Mouse (Mus musculus) MN1 (cell line): ENCODE measurements around the gene Pom121l2.

Source experiments
- DNase-seq: peaks from one replicate; pipeline ENCODE4 v3.0.0-alpha.2; 2016; ENCODE audit warnings: low spot score

Gene Pom121l2

DNA sequence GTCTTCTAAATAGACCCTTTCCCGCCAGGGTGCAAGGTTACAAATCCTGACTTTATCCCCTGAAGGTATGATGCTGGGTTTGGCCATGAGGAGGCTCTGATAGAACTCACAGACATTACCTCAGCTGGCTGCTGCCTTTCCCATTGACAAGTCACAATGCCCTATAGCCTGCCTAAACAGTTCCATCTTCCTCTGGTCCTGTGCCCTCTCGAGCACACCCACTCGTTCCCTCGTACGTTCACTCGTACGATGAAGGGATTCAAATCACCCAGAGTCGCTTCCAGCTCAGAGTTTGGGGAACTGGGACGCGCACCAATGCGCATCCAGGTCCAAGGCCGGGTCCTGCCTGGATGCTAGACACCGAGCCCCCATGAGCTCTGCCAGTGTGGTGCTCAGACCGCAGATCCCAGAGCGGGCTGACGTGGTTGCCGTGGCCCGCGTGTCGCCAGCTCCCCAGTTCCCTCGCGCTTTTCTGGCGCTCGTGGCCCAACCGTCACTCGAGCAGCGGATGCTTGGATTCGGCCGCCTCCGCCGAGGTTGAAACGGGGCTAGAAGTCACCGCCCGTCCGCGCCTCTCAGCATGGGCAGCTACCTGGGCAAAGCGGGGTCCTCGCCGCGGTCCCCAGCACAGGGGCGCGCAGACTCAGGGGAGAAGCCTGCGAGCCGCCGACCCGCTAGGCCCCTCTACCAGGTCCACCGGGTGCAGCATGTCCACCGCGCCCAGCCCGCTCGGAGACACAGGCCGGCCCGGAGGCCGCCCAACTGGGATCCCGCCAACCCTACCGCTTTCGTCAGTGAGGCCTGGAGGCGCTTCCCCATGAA lies at the start of gene Pom121l2:
Gene Pom121l2, plus strand, starts transcription at position 214 of the 822 bp plus-strand sequence.
- DNase-seq: peak; percentile 30

DNA sequence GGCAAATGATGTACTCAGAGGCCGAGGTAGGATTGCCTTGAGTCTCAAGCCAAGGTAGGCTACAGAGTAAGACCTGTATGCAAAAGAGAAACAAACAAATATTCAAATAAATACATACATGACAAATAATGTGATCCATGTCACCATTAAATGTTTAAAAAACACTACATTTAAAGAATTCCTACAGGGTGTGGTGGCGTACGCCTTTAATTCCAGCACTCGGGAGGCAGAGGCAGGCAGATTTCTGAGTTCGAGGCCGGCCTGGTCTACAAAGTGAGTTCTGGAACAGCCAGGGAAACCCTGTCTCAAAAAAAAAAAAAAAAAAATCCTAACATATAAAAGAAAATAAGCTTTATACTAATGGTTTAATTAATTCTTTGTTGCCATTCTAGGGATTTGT lies 49.3 kb upstream of the Pom121l2 start:
- no peak for DNase-seq

- DNase-seq: peak; percentile 70
These were observed 47.1 kb upstream of the Pom121l2 start for GRCm38 (mm10) chr13:21933626-21934548.

DNA sequence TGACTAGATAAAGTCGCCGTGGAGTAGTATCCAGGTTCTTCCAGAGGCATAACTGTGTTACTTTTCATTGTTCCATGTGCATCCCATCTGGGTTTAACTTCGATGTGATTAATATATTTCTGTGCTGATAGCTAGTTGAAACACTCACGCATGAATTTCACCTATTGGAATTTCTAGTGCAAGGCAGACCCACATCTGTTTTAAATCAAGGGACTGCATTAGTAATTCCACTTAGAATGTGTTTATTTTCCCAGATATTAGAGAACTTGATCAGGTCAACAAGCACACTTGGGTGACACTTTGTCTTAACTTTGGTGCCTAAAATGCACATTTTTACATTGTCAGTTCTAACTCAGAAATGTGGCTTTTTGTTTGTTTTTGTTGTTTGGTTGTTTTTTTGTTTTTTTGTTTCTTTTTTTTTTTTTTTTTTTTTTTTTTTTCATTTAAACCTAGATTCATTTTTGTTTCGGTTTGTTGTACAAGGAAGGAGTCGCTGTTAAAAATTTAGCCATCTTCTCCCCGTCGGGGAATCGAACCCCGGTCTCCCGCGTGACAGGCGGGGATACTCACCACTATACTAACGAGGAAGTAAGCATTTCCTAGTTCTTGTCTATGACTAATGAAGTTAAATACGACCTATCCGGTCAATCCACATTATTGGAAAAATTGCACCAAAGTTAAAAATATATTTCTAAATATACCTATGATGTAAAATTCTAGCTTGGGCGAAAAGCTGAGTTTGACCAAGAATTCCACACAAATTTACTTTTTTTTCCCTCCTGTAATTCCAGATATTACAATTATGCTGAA lies 45.8 kb upstream of the Pom121l2 start:
- peak; percentile 80 for DNase-seq

GRCm38 (mm10) chr13:21935833-21936232 lies 45.2 kb upstream of the Pom121l2 start:
- peak; percentile 67 for DNase-seq

DNA sequence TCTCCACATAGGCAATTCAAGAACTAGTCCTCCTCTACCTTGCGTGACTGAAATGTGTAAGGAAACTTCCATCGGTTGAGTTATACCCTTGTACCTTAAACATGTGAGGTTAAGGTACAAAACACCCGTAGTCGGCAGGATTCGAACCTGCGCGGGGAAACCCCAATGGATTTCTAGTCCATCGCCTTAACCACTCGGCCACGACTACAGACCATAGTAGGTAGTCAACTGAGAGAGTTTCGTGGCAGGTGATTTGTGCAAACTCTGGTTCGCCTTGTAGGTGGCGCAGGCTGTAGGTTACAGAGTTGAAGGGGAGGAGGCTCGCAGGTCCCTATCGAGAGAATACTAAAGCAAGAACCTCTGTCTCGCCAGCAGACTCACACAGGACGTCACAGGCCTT lies 44.0 kb upstream of the Pom121l2 start:
- DNase-seq: peak; percentile 80

DNA sequence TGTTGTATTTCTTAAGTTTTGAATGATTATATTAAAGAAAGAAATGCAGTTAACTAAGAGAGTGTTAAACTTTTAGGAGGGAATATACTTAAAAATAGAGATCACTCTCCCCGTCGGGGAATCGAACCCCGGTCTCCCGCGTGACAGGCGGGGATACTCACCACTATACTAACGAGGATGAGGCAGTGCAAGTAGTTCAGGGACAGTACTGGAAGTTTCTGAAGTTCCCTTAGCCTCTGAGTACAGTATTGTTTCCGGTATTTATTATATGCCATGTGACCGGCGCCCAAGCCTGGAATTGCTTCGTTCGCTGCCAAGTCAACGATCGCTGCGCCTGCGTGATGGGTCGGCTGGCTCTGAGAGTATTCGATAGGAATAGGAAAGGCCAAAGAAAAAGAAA lies 40.8 kb upstream of the Pom121l2 start:
- DNase-seq: peak; percentile 95

GRCm38 (mm10) chr13:21940811-21941321 lies 40.1 kb upstream of the Pom121l2 start:
- peak; percentile 81 for DNase-seq

DNA sequence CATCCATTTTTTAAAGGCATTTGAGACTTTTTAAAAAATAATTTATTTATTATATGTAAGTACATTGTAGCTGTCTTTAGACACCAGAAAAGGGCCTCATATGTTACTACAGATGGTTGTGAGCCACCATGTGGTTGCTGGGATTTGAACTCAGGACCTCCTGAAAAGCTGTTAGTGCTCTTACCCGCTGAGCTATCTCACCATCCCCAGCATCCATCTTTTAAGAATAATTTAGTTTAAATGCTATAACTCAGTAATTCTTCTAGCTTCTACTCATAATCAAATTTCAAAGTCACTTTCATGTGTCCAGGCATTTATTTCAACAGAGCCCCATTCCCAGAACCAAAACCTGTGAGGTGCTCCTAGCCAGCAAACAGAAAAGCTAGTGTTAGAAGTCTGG lies 37.4 kb upstream of the Pom121l2 start:
- no peak for DNase-seq

- no peak for DNase-seq
These were observed 36.4 kb upstream of the Pom121l2 start for GRCm38 (mm10) chr13:21944592-21944925.

GRCm38 (mm10) chr13:21944926-21945740 lies 35.9 kb upstream of the Pom121l2 start, which contains the start of gene Zfp184:
Zfp184 (plus strand) TSS chr13:21945094.
- DNase-seq: peak; percentile 96

GRCm38 (mm10) chr13:21969269-21969668 lies 11.7 kb upstream of the Pom121l2 start:
- DNase-seq: no peak

GRCm38 (mm10) chr13:21969816-21970215 lies 11.2 kb upstream of the Pom121l2 start:
- no peak for DNase-seq

DNA sequence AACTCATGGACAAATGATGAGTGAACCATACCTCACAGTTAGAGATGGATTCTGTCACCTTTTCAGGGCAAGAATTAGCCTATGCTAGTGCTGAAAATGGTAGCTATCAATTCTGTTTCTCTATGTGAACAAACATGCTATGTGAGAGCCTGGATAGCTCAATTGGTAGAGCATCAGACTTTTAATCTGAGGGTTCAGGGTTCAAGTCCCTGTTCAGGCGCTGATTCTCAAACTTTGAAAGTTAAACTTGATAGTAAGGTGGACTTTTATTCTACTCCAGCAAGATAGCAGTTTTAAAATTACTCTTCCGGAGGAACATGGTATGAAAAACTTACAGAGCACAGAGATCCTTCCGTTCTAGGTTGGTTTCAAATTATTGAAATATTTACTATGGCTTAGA lies 9.4 kb upstream of the Pom121l2 start:
- DNase-seq: peak; percentile 55

GRCm38 (mm10) chr13:21974221-21974725 lies 6.7 kb upstream of the Pom121l2 start:
- peak; percentile 88 for DNase-seq

- DNase-seq: peak; percentile 86
These were observed 6.1 kb upstream of the Pom121l2 start for GRCm38 (mm10) chr13:21974726-21975473.

DNA sequence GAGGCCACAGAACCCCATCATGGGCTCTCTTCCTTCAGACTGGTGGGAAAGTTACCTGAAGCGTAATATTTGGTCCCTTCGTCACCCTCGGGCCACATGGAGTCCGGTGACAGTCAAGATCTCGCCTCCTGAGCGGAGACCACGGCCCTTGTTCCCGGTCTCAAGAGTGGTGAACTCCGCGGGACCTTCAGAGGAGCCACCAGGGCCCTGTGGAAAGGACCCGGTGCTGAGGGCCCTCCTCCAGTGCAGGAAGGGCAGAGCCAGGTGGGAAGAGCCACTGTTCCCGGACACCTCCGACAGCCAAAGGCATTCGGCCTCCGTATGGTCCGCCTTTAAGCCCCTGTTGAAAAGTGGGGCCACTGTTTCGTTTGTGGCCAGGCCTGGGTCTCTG lies 804 bp downstream of the Pom121l2 start:
- DNase-seq: no peak

GRCm38 (mm10) chr13:21984486-21984885 lies 3.5 kb downstream of the Pom121l2 start:
- no peak for DNase-seq

DNA sequence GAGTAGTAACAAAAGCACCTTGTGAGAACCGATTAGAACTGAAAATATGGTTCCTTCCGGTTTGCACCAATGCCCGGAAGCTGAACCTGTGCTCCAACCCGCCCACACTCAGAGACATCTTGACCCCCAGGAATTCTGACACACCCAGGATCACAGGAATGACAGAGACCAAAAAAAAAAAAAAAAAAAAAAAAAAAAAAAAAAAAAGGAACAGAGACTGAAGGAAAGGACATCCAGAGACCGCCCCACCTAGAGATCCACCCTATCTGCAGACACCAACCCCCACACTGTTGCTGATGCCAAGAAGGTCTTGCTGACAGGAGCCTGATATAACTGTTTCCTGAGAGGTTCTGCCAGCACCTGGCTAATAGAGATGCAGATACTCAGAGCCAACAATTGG lies 11.6 kb downstream of the Pom121l2 start:
- no peak for DNase-seq
